Mouse (Mus musculus): ENCODE data around the gene Vgll3. TPM values are rescaled to one million over a fixed set of nuclear protein-coding genes. Genes with fewer than 3 reads are reported as not detected.

Gene Vgll3
- 0.38 and 0.52 TPM in 2 replicates for polyA plus RNA-seq (2015; fragmentation: Nextera tagmentation; extraction: Ambion mirVana)

DNA sequence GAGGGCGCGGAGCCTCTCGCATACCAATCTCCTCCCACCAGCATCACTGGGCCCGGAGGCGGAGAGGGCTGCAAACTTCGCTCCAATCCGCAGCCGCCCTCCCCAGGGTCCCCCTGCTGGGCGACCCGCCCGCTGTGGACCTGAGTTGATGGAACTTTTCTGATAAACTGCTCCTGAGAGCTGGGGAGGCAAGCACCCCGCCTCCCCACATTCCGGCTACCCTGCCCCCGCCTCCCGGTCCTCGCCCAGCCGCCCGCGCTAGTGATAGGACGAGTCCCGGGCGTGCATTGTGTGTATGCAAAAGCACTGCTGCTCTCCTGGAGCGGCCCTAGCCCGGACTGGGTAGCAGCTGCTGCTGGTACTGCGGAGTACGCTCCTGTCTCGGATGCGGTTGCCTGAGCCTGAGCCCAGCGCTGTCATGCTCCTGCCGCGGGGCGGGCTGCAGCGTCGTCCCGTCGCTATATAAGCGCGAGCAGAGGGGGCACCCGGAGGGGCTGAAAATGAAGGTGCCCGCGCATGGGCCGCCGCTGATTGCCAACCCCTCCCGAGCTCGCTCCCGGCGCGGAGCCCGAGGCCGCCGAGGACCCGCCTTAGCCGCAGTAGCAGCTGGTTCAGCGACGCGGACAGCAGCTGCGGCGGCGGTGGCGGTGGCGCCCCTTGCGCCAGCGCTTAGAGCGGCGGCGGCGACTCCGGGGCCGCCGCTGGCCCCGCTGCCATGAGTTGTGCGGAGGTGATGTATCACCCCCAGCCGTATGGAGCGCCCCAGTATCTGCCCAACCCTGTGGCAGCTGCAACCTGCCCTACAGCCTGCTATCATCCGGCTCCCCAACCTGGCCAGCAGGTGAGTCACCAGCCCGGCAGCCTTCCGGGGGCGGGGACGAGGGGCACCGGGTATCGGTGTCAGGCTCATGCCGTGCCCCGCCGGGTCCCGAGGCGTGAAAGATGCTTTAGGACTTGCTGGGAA, at the start of gene Vgll3:
TSS of gene Vgll3 (plus strand) at position 340 of the 964 bp plus-strand sequence.
- Histone ChIP-seq H3K9ac (replicated peaks; ENCODE audit: low read depth, low read length) (peak within 1 kb of the TSS; percentile 66), H3K4me1 (replicated peaks; ENCODE audit: control insufficient read depth, insufficient read depth, low read length) (peaks cover 8% of the 10 kb centered on the region), H3K4me2 (ENCODE audit: low read length) (peak within 1 kb of the TSS; percentile 98), H3K4me3 (replicated peaks; ENCODE audit: low read length) (peak within 1 kb of the TSS; percentile 61), H3K27ac (ENCODE audit: low read length) (0 out of 2 replicates have a peak within 1 kb of the TSS, but pooled peaks have one; percentile 11), H3K9me3 (ENCODE audit: control insufficient read depth, low read length) (0 out of 2 replicates have a peak, but pooled peaks cover 4% of the 10 kb centered on the region), H3K27me3 (replicated peaks; ENCODE audit: control insufficient read depth, insufficient read depth, low read length) (peaks cover 9% of the 10 kb centered on the region; the same call in 1 of the 2 replicates), H3K36me3 (ENCODE audit: control insufficient read depth, insufficient read depth) (no peaks in the 10 kb centered on the region)
- under 1% methylated on average over 86 of the region's 86 CpGs for WGBS
- peak; percentile 99 for ATAC-seq

DNA sequence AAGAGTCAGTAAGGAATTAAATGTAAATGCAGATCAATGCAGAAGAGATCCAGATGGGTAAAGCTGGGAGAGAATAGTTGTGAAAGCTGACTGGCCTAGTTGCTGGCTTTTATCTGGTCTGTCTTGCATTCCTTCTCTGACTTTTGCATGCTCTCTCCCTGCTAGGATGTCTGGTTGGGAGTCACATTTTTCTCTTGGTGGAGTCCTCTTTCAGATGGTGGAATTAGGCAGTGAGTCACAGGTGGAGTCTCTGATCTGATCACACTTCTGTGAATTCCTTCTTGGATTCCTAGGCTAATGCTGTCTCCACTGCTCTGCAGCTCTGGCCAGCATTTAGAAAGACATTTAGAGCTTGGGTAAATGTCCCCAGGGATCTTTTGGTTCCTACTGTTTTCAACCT, 49.1 kb upstream of the Vgll3 start:
- Histone ChIP-seq H3K4me3 (replicated peaks; ENCODE audit: low read length) (no peak overlapping the region), H3K4me1 (replicated peaks; ENCODE audit: control insufficient read depth, insufficient read depth, low read length) (no peaks in the 10 kb centered on the region), H3K36me3 (ENCODE audit: control insufficient read depth, insufficient read depth) (no peaks in the 10 kb centered on the region), H3K9ac (replicated peaks; ENCODE audit: low read depth, low read length) (no peak overlapping the region), H3K27ac (ENCODE audit: low read length) (no peak overlapping the region), H3K4me2 (ENCODE audit: low read length) (no peak overlapping the region), H3K27me3 (replicated peaks; ENCODE audit: control insufficient read depth, insufficient read depth, low read length) (no peaks in the 10 kb centered on the region), H3K9me3 (ENCODE audit: control insufficient read depth, low read length) (no peaks in the 10 kb centered on the region)
- ATAC-seq = no peak

DNA sequence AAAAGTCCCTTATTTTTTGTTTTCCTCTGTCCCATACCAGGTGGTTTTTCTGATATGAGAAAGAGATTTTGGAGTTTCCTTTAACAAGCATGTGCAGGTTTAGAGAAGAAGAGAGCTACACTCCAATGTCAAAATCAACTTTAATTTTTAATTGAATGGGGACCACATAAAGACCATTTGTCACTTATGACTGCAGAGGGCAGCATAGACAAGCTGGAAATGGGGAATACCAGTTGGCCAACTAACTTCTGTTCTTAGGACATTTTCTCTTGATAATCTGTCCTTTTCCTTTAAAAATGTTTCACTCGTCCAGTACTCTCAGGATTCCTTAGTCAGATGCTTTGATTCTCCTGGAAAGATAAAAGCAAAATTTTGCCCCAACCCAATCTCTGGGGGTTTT, 29.1 kb upstream of the Vgll3 start:
- no peaks in the 10 kb centered on the region for H3K4me1 ChIP-seq (replicated peaks; ENCODE audit: control insufficient read depth, insufficient read depth, low read length)
- no peaks in the 10 kb centered on the region for H3K9me3 ChIP-seq (ENCODE audit: control insufficient read depth, low read length)
- ATAC-seq = no peak
- H3K36me3 ChIP-seq (ENCODE audit: control insufficient read depth, insufficient read depth) = no peaks in the 10 kb centered on the region
- WGBS = 66% methylated on average over 1 of the region's 1 CpGs
- H3K4me2 ChIP-seq (ENCODE audit: low read length) = no peak overlapping the region
- no peaks in the 10 kb centered on the region for H3K27me3 ChIP-seq (replicated peaks; ENCODE audit: control insufficient read depth, insufficient read depth, low read length)
- H3K4me3 ChIP-seq (replicated peaks; ENCODE audit: low read length) = no peak overlapping the region
- H3K9ac ChIP-seq (replicated peaks; ENCODE audit: low read depth, low read length) = no peak overlapping the region
- no peak overlapping the region for H3K27ac ChIP-seq (ENCODE audit: low read length)

DNA sequence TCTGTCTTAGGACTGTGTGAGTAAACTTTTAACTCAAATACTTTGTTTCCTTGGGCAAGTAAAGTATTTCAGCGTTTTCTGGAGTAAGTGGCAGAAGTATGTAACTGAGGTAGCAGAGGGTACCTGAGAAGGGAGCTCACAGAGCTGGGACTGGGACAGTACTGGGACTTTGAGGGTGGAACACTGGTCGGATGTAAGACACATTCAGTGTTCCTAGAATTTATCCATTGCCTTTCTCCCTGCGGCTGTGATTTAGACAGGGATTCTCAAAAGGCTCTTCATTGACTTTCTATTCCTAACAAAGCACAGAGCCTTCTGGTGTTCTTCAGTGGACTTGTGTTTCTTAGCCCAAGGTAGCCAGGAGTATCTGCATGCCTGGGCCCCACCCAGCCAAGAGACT, 1.0 kb downstream of the Vgll3 start:
- Histone ChIP-seq H3K27ac (ENCODE audit: low read length) (no peak overlapping the region), H3K4me1 (replicated peaks; ENCODE audit: control insufficient read depth, insufficient read depth, low read length) (peaks cover 8% of the 10 kb centered on the region), H3K4me2 (ENCODE audit: low read length) (peak overlapping the region; percentile 98), H3K27me3 (replicated peaks; ENCODE audit: control insufficient read depth, insufficient read depth, low read length) (peaks cover 9% of the 10 kb centered on the region; the same call in 1 of the 2 replicates), H3K9me3 (ENCODE audit: control insufficient read depth, low read length) (0 out of 2 replicates have a peak, but pooled peaks cover 4% of the 10 kb centered on the region), H3K36me3 (ENCODE audit: control insufficient read depth, insufficient read depth) (no peaks in the 10 kb centered on the region), H3K4me3 (replicated peaks; ENCODE audit: low read length) (no peak overlapping the region; the same call in 1 of the 2 replicates), H3K9ac (replicated peaks; ENCODE audit: low read depth, low read length) (no peak overlapping the region)
- ATAC-seq = no peak
- 20% methylated on average over 3 of the region's 3 CpGs for WGBS

DNA sequence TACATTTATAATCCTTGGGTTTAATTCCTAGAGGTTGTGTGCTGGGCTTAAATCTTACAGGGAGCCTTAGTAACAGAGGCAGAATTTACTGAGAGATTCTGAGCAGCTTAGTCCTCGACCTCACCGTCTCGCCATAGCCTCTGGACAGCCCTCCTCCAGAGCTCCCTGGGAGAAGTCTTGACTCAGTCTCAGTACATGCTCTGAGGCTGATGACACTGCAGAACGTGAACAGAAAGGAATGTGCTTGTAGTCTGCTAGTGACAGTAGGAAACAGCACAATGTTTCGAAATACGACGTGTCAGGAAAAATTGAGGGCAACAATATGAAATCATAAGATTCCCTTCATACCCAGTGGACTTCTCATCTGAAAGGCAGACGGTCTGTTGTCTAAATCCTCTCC, 3.7 kb downstream of the Vgll3 start:
- Histone ChIP-seq H3K36me3 (ENCODE audit: control insufficient read depth, insufficient read depth) (no peaks in the 10 kb centered on the region), H3K9me3 (ENCODE audit: control insufficient read depth, low read length) (no peaks in the 10 kb centered on the region), H3K4me2 (ENCODE audit: low read length) (no peak overlapping the region), H3K27ac (ENCODE audit: low read length) (no peak overlapping the region), H3K4me3 (replicated peaks; ENCODE audit: low read length) (no peak overlapping the region), H3K27me3 (replicated peaks; ENCODE audit: control insufficient read depth, insufficient read depth, low read length) (peaks cover 9% of the 10 kb centered on the region; the same call in 1 of the 2 replicates), H3K4me1 (replicated peaks; ENCODE audit: control insufficient read depth, insufficient read depth, low read length) (peaks cover 8% of the 10 kb centered on the region), H3K9ac (replicated peaks; ENCODE audit: low read depth, low read length) (no peak overlapping the region)
- WGBS = 81% methylated on average over 8 of the region's 8 CpGs
- no peak for ATAC-seq

DNA sequence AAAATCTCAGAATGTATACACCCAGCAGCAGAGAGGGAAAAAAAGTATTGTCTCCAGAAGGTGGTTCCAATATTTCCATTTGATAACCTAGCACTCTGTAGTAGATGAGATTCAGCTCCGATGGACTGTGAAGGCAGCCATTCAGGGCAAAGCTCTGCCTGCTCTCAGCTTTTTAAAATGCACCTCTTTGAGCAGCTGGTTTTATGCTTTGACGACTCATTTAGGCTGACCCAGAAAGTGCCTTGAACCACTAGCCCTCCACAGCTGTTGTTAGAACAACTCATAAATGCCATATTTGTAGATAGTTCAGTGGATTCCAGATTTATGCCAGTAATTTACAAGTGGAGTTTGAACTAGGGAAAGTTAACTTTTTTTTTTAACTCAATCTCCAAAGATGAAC, 5.7 kb downstream of the Vgll3 start:
- H3K4me1 ChIP-seq (replicated peaks; ENCODE audit: control insufficient read depth, insufficient read depth, low read length) = peaks cover under 1% of the 10 kb centered on the region; the same call in 1 of the 2 replicates
- H3K36me3 ChIP-seq (ENCODE audit: control insufficient read depth, insufficient read depth) = no peaks in the 10 kb centered on the region
- H3K9me3 ChIP-seq (ENCODE audit: control insufficient read depth, low read length) = no peaks in the 10 kb centered on the region
- no peak overlapping the region for H3K27ac ChIP-seq (ENCODE audit: low read length)
- no peak overlapping the region for H3K4me2 ChIP-seq (ENCODE audit: low read length)
- WGBS = 47% methylated on average over 2 of the region's 2 CpGs
- no peak overlapping the region for H3K9ac ChIP-seq (replicated peaks; ENCODE audit: low read depth, low read length)
- H3K27me3 ChIP-seq (replicated peaks; ENCODE audit: control insufficient read depth, insufficient read depth, low read length) = peaks cover 6% of the 10 kb centered on the region; the same call in 1 of the 2 replicates
- H3K4me3 ChIP-seq (replicated peaks; ENCODE audit: low read length) = no peak overlapping the region
- no peak for ATAC-seq

DNA sequence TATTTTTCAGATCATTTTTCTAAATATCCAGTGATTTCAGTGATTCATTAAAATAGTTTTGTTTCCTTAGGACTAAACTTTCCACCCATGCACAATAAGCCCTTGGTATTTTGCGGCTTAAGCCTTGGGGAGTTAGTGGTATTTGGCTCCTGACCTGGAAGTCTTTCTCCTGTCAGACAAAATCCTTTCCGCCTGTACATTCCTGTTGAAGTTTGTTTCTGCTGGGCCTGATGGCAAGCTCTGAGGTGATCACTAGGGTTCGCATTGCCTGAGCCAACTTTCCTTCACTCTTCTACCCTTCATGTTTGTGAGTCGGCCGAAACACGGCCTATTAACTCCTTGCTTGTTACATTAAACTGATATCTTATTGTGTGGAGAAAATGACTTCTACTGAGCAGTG, 8.7 kb downstream of the Vgll3 start:
- Histone ChIP-seq H3K4me3 (replicated peaks; ENCODE audit: low read length) (no peak overlapping the region), H3K36me3 (ENCODE audit: control insufficient read depth, insufficient read depth) (no peaks in the 10 kb centered on the region), H3K9ac (replicated peaks; ENCODE audit: low read depth, low read length) (no peak overlapping the region), H3K27me3 (replicated peaks; ENCODE audit: control insufficient read depth, insufficient read depth, low read length) (no peaks in the 10 kb centered on the region), H3K9me3 (ENCODE audit: control insufficient read depth, low read length) (no peaks in the 10 kb centered on the region), H3K4me1 (replicated peaks; ENCODE audit: control insufficient read depth, insufficient read depth, low read length) (no peaks in the 10 kb centered on the region), H3K27ac (ENCODE audit: low read length) (no peak overlapping the region), H3K4me2 (ENCODE audit: low read length) (no peak overlapping the region)
- ATAC-seq = no peak
- 87% methylated on average over 6 of the region's 6 CpGs for WGBS

DNA sequence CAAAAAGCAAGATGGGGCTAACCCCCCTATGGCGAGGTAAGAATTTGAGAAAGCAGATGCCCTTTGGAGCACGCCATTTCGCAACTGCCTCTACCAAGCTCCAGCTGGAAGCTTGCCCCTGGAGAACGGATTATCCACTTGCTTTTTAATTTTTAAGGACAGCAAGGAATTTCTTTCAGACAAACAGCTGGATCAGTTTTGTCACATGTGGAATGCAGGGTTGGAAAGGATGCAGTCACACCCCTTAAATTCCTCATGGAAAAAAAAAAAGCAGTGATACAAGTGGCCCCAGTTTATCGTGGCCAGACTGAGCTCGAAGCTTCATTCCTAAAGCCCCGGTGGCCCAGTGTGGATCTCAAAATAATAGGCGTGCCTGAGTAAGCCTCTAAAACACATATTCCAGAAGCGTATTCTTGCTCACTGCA, 13.1 kb downstream of the Vgll3 start:
- 85% methylated on average over 9 of the region's 9 CpGs for WGBS
- H3K4me2 ChIP-seq (ENCODE audit: low read length) = no peak overlapping the region
- no peaks in the 10 kb centered on the region for H3K4me1 ChIP-seq (replicated peaks; ENCODE audit: control insufficient read depth, insufficient read depth, low read length)
- H3K4me3 ChIP-seq (replicated peaks; ENCODE audit: low read length) = no peak overlapping the region
- H3K27me3 ChIP-seq (replicated peaks; ENCODE audit: control insufficient read depth, insufficient read depth, low read length) = no peaks in the 10 kb centered on the region
- H3K36me3 ChIP-seq (ENCODE audit: control insufficient read depth, insufficient read depth) = no peaks in the 10 kb centered on the region
- H3K27ac ChIP-seq (ENCODE audit: low read length) = no peak overlapping the region
- ATAC-seq = no peak
- H3K9me3 ChIP-seq (ENCODE audit: control insufficient read depth, low read length) = 0 out of 2 replicates have a peak, but pooled peaks cover 2% of the 10 kb centered on the region
- H3K9ac ChIP-seq (replicated peaks; ENCODE audit: low read depth, low read length) = no peak overlapping the region

DNA sequence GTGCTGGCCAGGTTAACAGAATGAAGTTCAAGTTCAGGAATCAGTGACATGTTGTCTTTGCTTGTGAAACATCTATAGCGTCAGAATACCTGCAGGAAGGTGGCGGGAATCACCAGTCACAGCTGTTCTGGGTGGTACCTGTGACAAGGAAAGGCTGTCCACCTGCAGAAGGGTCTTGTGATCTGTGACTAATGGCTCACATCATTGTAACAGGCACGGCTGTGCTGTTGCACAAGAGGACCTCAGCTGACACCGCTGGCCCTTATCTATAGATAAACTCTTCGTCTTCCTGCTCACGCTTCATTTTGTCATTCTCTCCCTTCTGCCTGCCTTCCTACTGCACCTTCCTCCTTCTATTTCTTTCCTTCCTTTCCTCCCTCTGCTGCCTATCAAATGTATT, 14.0 kb downstream of the Vgll3 start:
- Histone ChIP-seq H3K9ac (replicated peaks; ENCODE audit: low read depth, low read length) (no peak overlapping the region), H3K36me3 (ENCODE audit: control insufficient read depth, insufficient read depth) (no peaks in the 10 kb centered on the region), H3K27me3 (replicated peaks; ENCODE audit: control insufficient read depth, insufficient read depth, low read length) (no peaks in the 10 kb centered on the region), H3K4me1 (replicated peaks; ENCODE audit: control insufficient read depth, insufficient read depth, low read length) (no peaks in the 10 kb centered on the region), H3K4me3 (replicated peaks; ENCODE audit: low read length) (no peak overlapping the region), H3K27ac (ENCODE audit: low read length) (no peak overlapping the region), H3K9me3 (ENCODE audit: control insufficient read depth, low read length) (0 out of 2 replicates have a peak, but pooled peaks cover 2% of the 10 kb centered on the region), H3K4me2 (ENCODE audit: low read length) (no peak overlapping the region)
- 94% methylated on average over 6 of the region's 6 CpGs for WGBS
- no peak for ATAC-seq

Measured in forebrain, embryonic 16.5 days (tissue).